Comparison of ENCODE assay signal across 14 mouse cellular contexts in the genomic region with DNA sequence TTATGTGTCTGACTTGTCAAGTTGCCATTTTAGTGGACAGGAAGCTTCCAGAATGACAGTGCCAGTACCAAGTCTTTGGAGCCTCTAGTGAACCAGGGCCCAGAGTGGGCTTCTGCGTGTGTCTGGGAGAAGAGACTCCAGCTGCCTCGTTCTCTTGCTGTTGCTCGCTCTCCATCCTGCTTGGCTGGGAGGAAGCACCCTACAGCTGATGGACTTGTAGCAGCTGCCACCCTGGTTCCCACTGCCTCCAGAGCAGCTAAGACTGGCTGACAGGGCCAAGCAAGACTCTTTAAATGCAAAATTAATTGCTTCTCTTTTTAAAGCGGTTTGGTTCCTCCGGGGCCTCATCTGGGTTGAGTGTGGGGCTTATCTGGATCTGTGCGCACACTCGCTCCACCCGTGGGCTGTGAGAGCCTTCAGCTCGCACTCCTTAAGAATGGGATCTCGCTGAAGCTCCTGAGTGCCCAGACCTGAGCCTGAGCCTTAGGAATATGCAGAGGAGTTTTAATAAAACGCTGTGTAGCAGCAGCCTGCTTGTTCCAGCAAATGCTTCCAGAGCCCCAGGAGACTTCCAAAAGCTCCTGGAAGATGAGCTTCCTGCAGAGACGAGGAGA.
DNase-seq lines count a peak whose midpoint lies in the region; ATAC-seq lines count a peak whose summit lies in the region.
"Had no signal": no experiment of that assay in that cellular context is flagged by ENCODE, and none has a peak within 500 bp of the region (broad histone marks: within the 10 kb centered on the region; RNA-seq: fewer than 3 reads in every experiment).

No protein-coding gene starts in this region.

- no peak overlapping the region for H3K4me2 ChIP-seq in forebrain, embryonic 12.5 days
- no peak overlapping the region for H3K4me2 ChIP-seq in midbrain, embryonic 16.5 days (ENCODE audit: low read length)
- H3K4me2 ChIP-seq: heart, embryonic 15.5 days had no signal

- DNase-seq in left cerebral cortex, postnatal 4 days = peak; percentile 55
- no peak for DNase-seq in left cerebral cortex, adult 11 months (ENCODE audit: low spot score)
- DNase-seq in hindbrain, embryonic 10.5 days (ENCODE audit: low spot score) = no peak
- no peak for DNase-seq in gastrocnemius, postnatal 4 days (ENCODE audit: low spot score in 2 of 2)
- no peak for DNase-seq in adrenal gland, adult 18-20 months (ENCODE audit: low spot score in 2 of 2)
- DNase-seq: cerebellum, postnatal 25 days; gastrocnemius, postnatal 25 days; kidney, adult 9 months; thymus, postnatal 14 days had no signal

- peak overlapping the region; percentile 64 for H3K27ac ChIP-seq in forebrain, embryonic 12.5 days
- 0 out of 2 replicates have a peak overlapping the region, but pooled peaks have one; percentile 13 for H3K27ac ChIP-seq in hindbrain, embryonic 10.5 days
- H3K27ac ChIP-seq in midbrain, embryonic 16.5 days (ENCODE audit: low read length) = peak overlapping the region; percentile 65
- H3K27ac ChIP-seq: heart, embryonic 15.5 days; macrophage had no signal

- WGBS in forebrain, embryonic 12.5 days = 63% methylated on average over 12 of the region's 12 CpGs
- WGBS in hindbrain, embryonic 10.5 days = 74% methylated on average over 12 of the region's 12 CpGs
- 34% methylated on average over 12 of the region's 12 CpGs for WGBS in midbrain, embryonic 16.5 days

- H3K4me1 ChIP-seq in forebrain, embryonic 12.5 days = peaks cover 40% of the 10 kb centered on the region
- H3K4me1 ChIP-seq in hindbrain, embryonic 10.5 days (replicated peaks) = peaks cover 40% of the 10 kb centered on the region
- H3K4me1 ChIP-seq in midbrain, embryonic 16.5 days (ENCODE audit: control insufficient read depth, insufficient read depth, low read length) = peaks cover 26% of the 10 kb centered on the region

- no peak overlapping the region for H3K9ac ChIP-seq in forebrain, embryonic 12.5 days
- H3K9ac ChIP-seq in midbrain, embryonic 16.5 days (ENCODE audit: low read depth, low read length) = peak overlapping the region; percentile 27
- H3K9ac ChIP-seq: heart, embryonic 15.5 days had no signal

- intact Hi-C loops in left cerebral cortex, postnatal 4 days (cut with DNase I) = no loop called here

- no peaks in the 10 kb centered on the region for H3K9me3 ChIP-seq in forebrain, embryonic 12.5 days
- no peaks in the 10 kb centered on the region for H3K9me3 ChIP-seq in hindbrain, embryonic 10.5 days
- no peaks in the 10 kb centered on the region for H3K9me3 ChIP-seq in midbrain, embryonic 16.5 days (replicated peaks; ENCODE audit: control insufficient read depth, low read length, poor library complexity, severe bottlenecking)
- H3K9me3 ChIP-seq: heart, embryonic 15.5 days had no signal

- H3K4me3 ChIP-seq in forebrain, embryonic 12.5 days (replicated peaks) = no peak overlapping the region
- H3K4me3 ChIP-seq in hindbrain, embryonic 10.5 days = no peak overlapping the region
- no peak overlapping the region for H3K4me3 ChIP-seq in midbrain, embryonic 16.5 days (ENCODE audit: low read depth, low read length)
- H3K4me3 ChIP-seq: heart, embryonic 15.5 days had no signal

- ATAC-seq in forebrain, embryonic 12.5 days (ENCODE audit: low FRiP score) = no peak
- ATAC-seq in midbrain, embryonic 16.5 days = peak; percentile 57

- H3K27me3 ChIP-seq in forebrain, embryonic 12.5 days = no peaks in the 10 kb centered on the region
- H3K27me3 ChIP-seq in hindbrain, embryonic 10.5 days (ENCODE audit: insufficient read depth, poor library complexity, severe bottlenecking) = no peaks in the 10 kb centered on the region
- H3K27me3 ChIP-seq in midbrain, embryonic 16.5 days (ENCODE audit: control insufficient read depth, insufficient read depth, low read depth, low read length) = no peaks in the 10 kb centered on the region
- H3K27me3 ChIP-seq: CH12.LX; heart, embryonic 15.5 days had no signal

- peaks cover 35% of the 10 kb centered on the region for H3K36me3 ChIP-seq in forebrain, embryonic 12.5 days (replicated peaks)
- H3K36me3 ChIP-seq in hindbrain, embryonic 10.5 days = peaks cover 46% of the 10 kb centered on the region
- peaks cover 13% of the 10 kb centered on the region; the same call in 1 of the 2 replicates for H3K36me3 ChIP-seq in midbrain, embryonic 16.5 days (ENCODE audit: control insufficient read depth, insufficient read depth, low read length)

Comparison
In these comparisons a context has a peak if more than half of its experiments do, and no peak if none do; other contexts are left out.
1. H3K27ac ChIP-seq: peak in every context shown above with its lines; median percentile 65 in midbrain, embryonic 16.5 days; 64 in forebrain, embryonic 12.5 days; 13 in hindbrain, embryonic 10.5 days.